Mouse (Mus musculus): ENCODE measurements at regions not wholly inside any gene's neighbourhood (a gene's known extent, or its start where the extent isn't known, plus 50 kb on each side); places are given as distances from the start of the nearest gene placed in this dataset.
A peak's percentile ranks its signal among the peaks of the same experiment; 100 is the strongest.

DNA sequence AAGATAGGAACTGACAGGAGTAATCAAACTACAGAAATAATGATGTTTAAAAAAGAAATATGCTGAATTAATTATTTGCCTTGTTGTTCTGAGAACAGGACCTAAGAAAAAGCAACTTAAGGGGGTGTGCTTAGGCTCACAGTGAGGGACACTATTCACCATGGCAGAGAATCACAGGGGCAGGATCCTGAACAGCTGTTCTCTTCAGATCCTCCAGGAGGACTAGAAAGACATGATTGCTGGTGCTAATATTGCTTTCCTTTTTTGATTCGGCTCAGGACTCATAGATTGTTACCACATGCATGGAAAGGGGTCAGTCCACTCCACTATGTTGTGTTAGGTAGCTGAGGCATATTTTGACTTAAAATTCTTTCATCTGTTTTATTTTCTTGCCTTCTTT is 425.4 kb upstream of the Tecrl start:
- no peaks in the 10 kb centered on the region for H3K4me1 ChIP-seq (ENCODE audit: control insufficient read depth, insufficient read depth, low read length)
- no peaks in the 10 kb centered on the region for H3K9me3 ChIP-seq (replicated peaks; ENCODE audit: control insufficient read depth, low read length)
- peak; percentile 59; the same call in 1 of the 2 replicates for ATAC-seq
- H3K4me2 ChIP-seq (ENCODE audit: low read length), result no peak overlapping the region
- 21% methylated on average over 1 of the region's 1 CpGs for WGBS
- H3K9ac ChIP-seq (ENCODE audit: low read length), result no peak overlapping the region
- DNase-seq (ENCODE audit: low spot score), result peak; percentile 51
- H3K27ac ChIP-seq (ENCODE audit: low read depth, low read length), result no peak overlapping the region
- H3K27me3 ChIP-seq (replicated peaks; ENCODE audit: control insufficient read depth, insufficient read depth, low read length), result no peaks in the 10 kb centered on the region
- H3K4me3 ChIP-seq (ENCODE audit: low read depth, low read length), result no peak overlapping the region
- H3K36me3 ChIP-seq (ENCODE audit: control insufficient read depth, insufficient read depth, low read length), result no peaks in the 10 kb centered on the region

DNA sequence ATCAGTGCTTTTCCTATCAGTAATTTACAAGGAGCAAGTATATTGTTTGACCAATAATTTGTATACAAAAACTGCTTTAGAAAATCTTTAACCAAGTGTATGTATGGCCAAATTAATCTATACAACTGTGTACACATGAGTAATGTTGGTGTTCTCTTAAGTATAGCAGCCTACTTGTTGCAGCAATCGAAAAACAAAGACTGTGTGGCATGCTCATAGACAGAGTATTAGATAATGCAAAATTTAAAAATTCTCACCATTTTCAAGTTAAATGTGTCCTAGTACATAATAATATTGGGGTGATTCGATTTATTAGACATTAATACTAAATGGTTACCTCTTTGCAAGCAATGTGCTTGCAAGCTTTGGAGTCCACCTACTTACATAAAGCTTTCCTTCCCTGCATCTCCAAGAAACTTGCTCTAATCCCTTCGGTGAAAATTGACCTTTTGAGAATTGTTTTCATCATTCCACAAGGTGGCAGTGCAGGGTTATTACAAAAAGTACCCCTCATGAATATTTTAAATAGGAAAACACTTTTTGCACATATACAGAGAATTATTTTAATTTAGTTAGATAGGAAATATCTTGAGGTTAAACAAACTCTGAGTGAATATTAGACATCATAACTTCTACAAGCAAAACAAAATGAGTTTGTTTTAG is 423.4 kb upstream of the Tecrl start:
- Histone ChIP-seq H3K27me3 (replicated peaks; ENCODE audit: control insufficient read depth, insufficient read depth, low read length) (no peaks in the 10 kb centered on the region), H3K9ac (ENCODE audit: low read length) (no peak overlapping the region), H3K36me3 (ENCODE audit: control insufficient read depth, insufficient read depth, low read length) (no peaks in the 10 kb centered on the region), H3K4me1 (ENCODE audit: control insufficient read depth, insufficient read depth, low read length) (no peaks in the 10 kb centered on the region), H3K4me3 (ENCODE audit: low read depth, low read length) (no peak overlapping the region), H3K27ac (ENCODE audit: low read depth, low read length) (no peak overlapping the region), H3K4me2 (ENCODE audit: low read length) (no peak overlapping the region), H3K9me3 (replicated peaks; ENCODE audit: control insufficient read depth, low read length) (no peaks in the 10 kb centered on the region)
- WGBS, result 30% methylated on average over 3 of the region's 3 CpGs
- DNase-seq (ENCODE audit: low spot score) (peak; percentile 83), ATAC-seq (peak; percentile 21; the same call in 1 of the 2 replicates)

DNA sequence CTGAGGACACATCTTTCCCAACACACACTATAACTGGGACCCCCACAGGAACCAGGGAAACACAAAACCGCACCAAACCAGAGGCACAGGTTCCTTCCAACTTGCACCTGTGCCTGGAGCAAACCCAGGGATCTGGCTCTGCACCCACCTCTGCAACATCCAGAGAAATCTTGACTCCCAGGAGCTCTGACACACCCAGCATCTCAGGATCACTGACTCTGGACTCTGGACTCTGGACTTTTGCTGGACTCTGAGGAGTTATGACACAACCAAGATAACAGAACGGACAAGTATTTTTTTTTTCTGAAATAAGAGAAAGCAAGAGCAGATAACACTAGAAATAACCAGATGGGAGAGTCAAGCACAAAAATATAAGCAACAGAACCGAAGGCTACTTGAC is 386.9 kb upstream of the Tecrl start:
- Histone ChIP-seq H3K36me3 (ENCODE audit: control insufficient read depth, insufficient read depth, low read length) (no peaks in the 10 kb centered on the region), H3K27ac (ENCODE audit: low read depth, low read length) (no peak overlapping the region), H3K4me3 (ENCODE audit: low read depth, low read length) (no peak overlapping the region), H3K4me2 (ENCODE audit: low read length) (no peak overlapping the region), H3K9ac (ENCODE audit: low read length) (no peak overlapping the region), H3K9me3 (replicated peaks; ENCODE audit: control insufficient read depth, low read length) (no peaks in the 10 kb centered on the region), H3K27me3 (replicated peaks; ENCODE audit: control insufficient read depth, insufficient read depth, low read length) (no peaks in the 10 kb centered on the region), H3K4me1 (ENCODE audit: control insufficient read depth, insufficient read depth, low read length) (no peaks in the 10 kb centered on the region)
- 89% methylated on average over 3 of the region's 3 CpGs for WGBS
- DNase-seq (ENCODE audit: low spot score) (no peak), ATAC-seq (no peak)

DNA sequence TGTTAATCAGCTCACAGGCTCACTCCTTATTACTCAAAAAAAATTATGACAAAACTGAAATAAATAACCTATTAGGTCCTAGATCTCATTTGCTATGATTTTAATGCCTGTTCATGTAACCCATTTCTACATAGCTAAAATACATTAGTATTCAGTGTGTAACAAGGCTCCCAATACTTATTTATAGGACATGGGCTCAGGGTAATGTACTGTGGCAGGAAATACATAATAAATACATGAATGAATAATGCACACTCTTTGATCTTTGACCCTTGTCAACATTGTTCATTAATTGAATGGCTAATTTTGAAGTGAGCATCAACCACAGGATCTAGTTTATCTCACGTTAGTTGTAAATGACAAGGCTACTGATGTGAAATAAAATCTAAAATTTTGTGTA is 340.4 kb upstream of the Tecrl start:
- no peaks in the 10 kb centered on the region for H3K27me3 ChIP-seq (replicated peaks; ENCODE audit: control insufficient read depth, insufficient read depth, low read length)
- no peaks in the 10 kb centered on the region for H3K36me3 ChIP-seq (ENCODE audit: control insufficient read depth, insufficient read depth, low read length)
- WGBS, result 54% methylated on average over 1 of the region's 1 CpGs
- H3K9me3 ChIP-seq (replicated peaks; ENCODE audit: control insufficient read depth, low read length), result no peaks in the 10 kb centered on the region
- DNase-seq (ENCODE audit: low spot score) (no peak), ATAC-seq (no peak)
- H3K4me2 ChIP-seq (ENCODE audit: low read length), result no peak overlapping the region
- H3K27ac ChIP-seq (ENCODE audit: low read depth, low read length), result no peak overlapping the region
- H3K4me1 ChIP-seq (ENCODE audit: control insufficient read depth, insufficient read depth, low read length), result no peaks in the 10 kb centered on the region
- H3K9ac ChIP-seq (ENCODE audit: low read length), result no peak overlapping the region
- no peak overlapping the region for H3K4me3 ChIP-seq (ENCODE audit: low read depth, low read length)

DNA sequence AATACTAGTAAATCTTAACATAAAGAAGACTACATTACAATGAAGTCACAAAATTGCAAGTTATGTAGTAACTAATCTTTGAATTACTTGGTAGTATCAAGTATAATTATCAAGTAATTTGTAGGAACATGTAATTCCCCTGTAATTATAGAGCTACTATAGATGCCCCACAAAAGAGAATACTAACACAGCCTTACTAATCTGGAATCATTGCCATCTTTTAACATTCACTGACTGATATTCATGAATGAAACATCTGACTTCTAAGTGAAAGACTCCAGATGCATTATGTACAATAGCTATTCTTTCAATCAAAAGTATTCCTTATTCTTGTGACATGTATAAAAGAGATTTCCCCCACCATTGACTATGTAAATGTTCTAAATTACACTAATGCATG is 337.3 kb upstream of the Tecrl start:
- Histone ChIP-seq H3K36me3 (ENCODE audit: control insufficient read depth, insufficient read depth, low read length) (no peaks in the 10 kb centered on the region), H3K4me3 (ENCODE audit: low read depth, low read length) (no peak overlapping the region), H3K27ac (ENCODE audit: low read depth, low read length) (no peak overlapping the region), H3K9me3 (replicated peaks; ENCODE audit: control insufficient read depth, low read length) (no peaks in the 10 kb centered on the region), H3K4me2 (ENCODE audit: low read length) (no peak overlapping the region), H3K4me1 (ENCODE audit: control insufficient read depth, insufficient read depth, low read length) (no peaks in the 10 kb centered on the region), H3K9ac (ENCODE audit: low read length) (no peak overlapping the region), H3K27me3 (replicated peaks; ENCODE audit: control insufficient read depth, insufficient read depth, low read length) (no peaks in the 10 kb centered on the region)
- ATAC-seq, result peak; percentile 58
- DNase-seq (ENCODE audit: low spot score), result peak; percentile 48

DNA sequence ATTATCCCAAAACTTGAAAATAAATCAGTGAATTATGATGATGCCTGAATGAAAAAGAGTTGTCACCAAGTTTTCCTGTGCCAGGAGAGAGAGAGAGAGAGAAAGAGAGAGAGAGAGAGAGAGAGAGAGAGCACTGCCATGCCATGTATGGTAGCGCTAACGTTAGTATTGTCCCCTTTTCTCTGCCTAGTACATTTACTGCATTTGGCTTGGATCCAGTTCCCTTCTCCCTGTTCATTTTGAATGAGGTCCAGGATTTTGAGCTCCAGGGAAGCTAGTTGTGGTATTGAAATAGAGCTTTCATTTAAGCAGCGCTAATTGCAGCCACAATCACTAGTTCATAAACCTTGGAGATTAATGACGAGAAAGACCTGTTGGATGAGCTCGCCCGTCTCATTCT is 323.4 kb upstream of the Tecrl start:
- 0 out of 2 replicates have a peak, but pooled peaks cover 2% of the 10 kb centered on the region for H3K4me1 ChIP-seq (ENCODE audit: control insufficient read depth, insufficient read depth, low read length)
- H3K4me3 ChIP-seq (ENCODE audit: low read depth, low read length), result no peak overlapping the region
- no peak overlapping the region for H3K27ac ChIP-seq (ENCODE audit: low read depth, low read length)
- no peaks in the 10 kb centered on the region for H3K9me3 ChIP-seq (replicated peaks; ENCODE audit: control insufficient read depth, low read length)
- ATAC-seq (peak; percentile 87), DNase-seq (ENCODE audit: low spot score) (peak; percentile 84)
- H3K9ac ChIP-seq (ENCODE audit: low read length), result no peak overlapping the region
- no peak overlapping the region; the same call in 1 of the 2 replicates for H3K4me2 ChIP-seq (ENCODE audit: low read length)
- whole genome bisulfite sequencing, result 27% methylated on average over 6 of the region's 6 CpGs
- no peaks in the 10 kb centered on the region for H3K27me3 ChIP-seq (replicated peaks; ENCODE audit: control insufficient read depth, insufficient read depth, low read length)
- H3K36me3 ChIP-seq (ENCODE audit: control insufficient read depth, insufficient read depth, low read length), result no peaks in the 10 kb centered on the region

DNA sequence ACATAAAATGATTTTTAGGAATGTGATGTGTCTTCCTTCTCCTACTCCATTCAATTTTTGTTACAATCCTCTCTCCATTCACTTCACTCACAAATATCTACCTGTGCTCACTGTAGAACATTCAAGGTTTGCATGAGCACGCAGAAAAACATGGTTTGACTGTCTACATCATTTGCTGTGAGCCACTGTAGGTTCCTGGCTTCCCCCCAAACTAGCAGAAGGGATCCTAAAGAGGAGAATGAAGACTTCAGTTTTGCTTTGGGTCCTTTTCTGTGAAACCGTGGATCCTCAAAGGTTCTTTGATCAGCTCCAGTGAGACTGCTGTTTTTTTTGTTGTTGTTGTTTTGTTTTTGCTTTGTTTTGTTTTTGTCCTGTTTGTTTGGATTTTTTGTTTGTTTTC is 304.1 kb upstream of the Tecrl start:
- Histone ChIP-seq H3K9ac (ENCODE audit: low read length) (no peak overlapping the region), H3K36me3 (ENCODE audit: control insufficient read depth, insufficient read depth, low read length) (no peaks in the 10 kb centered on the region), H3K9me3 (replicated peaks; ENCODE audit: control insufficient read depth, low read length) (no peaks in the 10 kb centered on the region), H3K27me3 (replicated peaks; ENCODE audit: control insufficient read depth, insufficient read depth, low read length) (no peaks in the 10 kb centered on the region), H3K27ac (ENCODE audit: low read depth, low read length) (no peak overlapping the region), H3K4me2 (ENCODE audit: low read length) (no peak overlapping the region), H3K4me1 (ENCODE audit: control insufficient read depth, insufficient read depth, low read length) (no peaks in the 10 kb centered on the region), H3K4me3 (ENCODE audit: low read depth, low read length) (no peak overlapping the region)
- ATAC-seq (no peak), DNase-seq (ENCODE audit: low spot score) (peak; percentile 16)
- 72% methylated on average over 2 of the region's 2 CpGs for WGBS

- Histone ChIP-seq H3K4me1 (ENCODE audit: control insufficient read depth, insufficient read depth, low read length) (no peaks in the 10 kb centered on the region), H3K9me3 (replicated peaks; ENCODE audit: control insufficient read depth, low read length) (no peaks in the 10 kb centered on the region), H3K27me3 (replicated peaks; ENCODE audit: control insufficient read depth, insufficient read depth, low read length) (no peaks in the 10 kb centered on the region), H3K36me3 (ENCODE audit: control insufficient read depth, insufficient read depth, low read length) (no peaks in the 10 kb centered on the region), H3K4me3 (ENCODE audit: low read depth, low read length) (no peak overlapping the region), H3K9ac (ENCODE audit: low read length) (no peak overlapping the region), H3K27ac (ENCODE audit: low read depth, low read length) (no peak overlapping the region), H3K4me2 (ENCODE audit: low read length) (no peak overlapping the region)
- 9% methylated on average over 2 of the region's 2 CpGs for WGBS
- ATAC-seq, result no peak
- no peak for DNase-seq (ENCODE audit: low spot score)
Measured at GRCm38 (mm10) chr5:83651329-83651728, 296.3 kb upstream of the Tecrl start.

- no peak overlapping the region for H3K9ac ChIP-seq (ENCODE audit: low read length)
- H3K36me3 ChIP-seq (ENCODE audit: control insufficient read depth, insufficient read depth, low read length), result no peaks in the 10 kb centered on the region
- 62% methylated on average over 7 of the region's 7 CpGs for WGBS
- peak; percentile 73 for ATAC-seq
- H3K4me1 ChIP-seq (ENCODE audit: control insufficient read depth, insufficient read depth, low read length), result peaks cover 3% of the 10 kb centered on the region; the same call in 1 of the 2 replicates
- DNase-seq (ENCODE audit: low spot score), result peak; percentile 37
- H3K27me3 ChIP-seq (replicated peaks; ENCODE audit: control insufficient read depth, insufficient read depth, low read length), result no peaks in the 10 kb centered on the region
- H3K9me3 ChIP-seq (replicated peaks; ENCODE audit: control insufficient read depth, low read length), result no peaks in the 10 kb centered on the region
- H3K4me2 ChIP-seq (ENCODE audit: low read length), result no peak overlapping the region
- H3K27ac ChIP-seq (ENCODE audit: low read depth, low read length), result 0 out of 2 replicates have a peak overlapping the region, but pooled peaks have one; percentile 27
- H3K4me3 ChIP-seq (ENCODE audit: low read depth, low read length), result no peak overlapping the region
Measured at GRCm38 (mm10) chr5:83622612-83623374, 267.8 kb upstream of the Tecrl start.
